Mouse (Mus musculus) heart, embryonic 16.5 days (tissue): ENCODE results near the gene Kcnmb4. TPM values are rescaled to one million over a fixed set of nuclear protein-coding genes. Genes with fewer than 3 reads are reported as not detected.

ENCODE experiments used
- ATAC-seq: fragments of 200-750 bp; cut with Nextera tagmentation; replicated peaks from 2 replicates; pipeline ENCODE4 v1.8.0; 2017; ENCODE audit warnings: moderate number of reproducible peaks; ENCODE audit not compliant: insufficient read depth, low FRiP score; ENCODE audit errors: extremely low read depth
- H3K27ac ChIP-seq: fragments of 300-500 bp; sonication (generic); 2 replicates; pipeline ENCODE4 v1.5.1; 2014; ENCODE audit warnings: mild to moderate bottlenecking, low read length, control low read depth, moderate library complexity
- H3K27me3 ChIP-seq: fragments of 300-500 bp; sonication (generic); 2 replicates; pipeline ENCODE4 v1.6.1; 2014; ENCODE audit warnings: low read length, mixed read lengths; ENCODE audit not compliant: control insufficient read depth, insufficient read depth
- H3K36me3 ChIP-seq: fragments of 300-500 bp; sonication (generic); 2 replicates; pipeline ENCODE4 v1.6.1; 2014; ENCODE audit not compliant: control insufficient read depth, insufficient read depth
- H3K4me1 ChIP-seq: fragments of 300-500 bp; sonication (generic); 2 replicates; pipeline ENCODE4 v1.6.1; 2014; ENCODE audit warnings: low read length, mixed read lengths; ENCODE audit not compliant: control insufficient read depth, insufficient read depth
- H3K4me2 ChIP-seq: fragments of 300-500 bp; sonication (generic); 2 replicates; pipeline ENCODE4 v1.6.1; 2014; ENCODE audit warnings: low read depth, mild to moderate bottlenecking, control low read depth, low read length
- H3K4me3 ChIP-seq: fragments of 300-500 bp; sonication (generic); 2 replicates; pipeline ENCODE4 v1.5.1; 2014; ENCODE audit warnings: mild to moderate bottlenecking, control low read depth, low read length
- H3K9ac ChIP-seq: fragments of 300-500 bp; sonication (generic); 2 replicates; pipeline ENCODE4 v1.6.1; 2014; ENCODE audit warnings: low read length, control low read depth
- H3K9me3 ChIP-seq: fragments of 300-500 bp; sonication (generic); replicated peaks from 2 replicates; pipeline ENCODE4 v1.6.1; 2016; ENCODE audit warnings: low read length; ENCODE audit not compliant: control insufficient read depth
- WGBS: fragments of 180-500 bp; shearing (Covaris S2); extraction: QIAGEN DNeasy Blood & Tissue Kit; methylation state at CpG from one replicate; pipeline ENCODE4 v1.1.7; 2014; 5-methylcytosine and 5-hydroxymethylcytosine counted together
- polyA plus RNA-seq: library from polyadenylated mRNA; unstranded; fragments of >200 nt; fragmentation: Nextera tagmentation; extraction: Ambion mirVana; gene quantifications from 2 replicates; pipeline ENCODE4 v1.2.1, GENCODE M21; 2015

The Kcnmb4 gene
- polyA plus RNA-seq, 1 experiment from 2014 or later, result 4.9 TPM

DNA sequence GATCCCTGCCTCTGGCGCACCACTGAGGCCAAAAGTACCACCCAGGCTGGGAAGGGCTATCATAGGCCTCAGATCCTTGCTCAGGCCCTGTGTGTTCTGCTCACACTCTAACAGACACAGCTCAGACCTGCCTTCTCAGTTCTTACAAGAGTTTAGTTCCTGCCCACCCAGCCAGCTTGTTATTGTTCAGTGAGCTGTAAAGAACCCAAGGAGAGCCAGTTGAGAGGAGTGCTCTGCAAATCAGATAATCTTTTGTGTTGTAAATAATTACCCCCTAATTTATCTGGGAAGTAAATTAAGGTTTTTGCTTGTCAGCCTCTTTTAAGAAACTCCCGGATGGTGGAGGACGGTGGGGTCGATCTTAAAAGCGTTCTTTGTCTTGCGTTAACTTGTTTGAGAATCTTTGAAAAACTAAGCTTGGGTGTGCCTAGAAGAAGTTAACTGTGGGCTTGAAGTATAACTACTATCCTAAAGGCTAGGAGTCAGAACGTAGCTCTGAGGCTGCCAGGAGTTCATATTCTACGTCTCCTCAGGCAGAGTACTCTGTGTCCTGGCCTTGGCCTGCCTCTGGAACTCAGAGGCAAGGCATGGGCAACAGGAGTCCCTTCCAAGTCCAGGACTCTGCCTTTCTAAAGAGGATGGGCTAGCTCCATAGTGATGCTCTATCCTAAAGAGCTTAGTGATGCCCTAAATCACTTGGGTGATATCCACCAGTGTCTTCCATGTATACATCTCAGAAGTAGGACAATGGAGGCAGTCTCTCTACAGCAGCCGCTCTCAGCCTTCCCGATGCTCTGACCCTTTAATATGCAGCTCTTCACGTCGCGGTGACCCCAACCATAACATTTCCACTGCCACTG, 90.6 kb downstream of the Kcnmb4 start:
- Histone ChIP-seq H3K4me2 (no peak overlapping the region), H3K27me3 (no peaks in the 10 kb centered on the region), H3K9me3 (no peaks in the 10 kb centered on the region), H3K4me1 (peaks cover 5% of the 10 kb centered on the region; the same call in 1 of the 2 replicates), H3K36me3 (no peaks in the 10 kb centered on the region), H3K27ac (no peak overlapping the region), H3K9ac (no peak overlapping the region), H3K4me3 (no peak overlapping the region)
- 87% methylated on average over 13 of the region's 13 CpGs for WGBS
- ATAC-seq, result no peak

DNA sequence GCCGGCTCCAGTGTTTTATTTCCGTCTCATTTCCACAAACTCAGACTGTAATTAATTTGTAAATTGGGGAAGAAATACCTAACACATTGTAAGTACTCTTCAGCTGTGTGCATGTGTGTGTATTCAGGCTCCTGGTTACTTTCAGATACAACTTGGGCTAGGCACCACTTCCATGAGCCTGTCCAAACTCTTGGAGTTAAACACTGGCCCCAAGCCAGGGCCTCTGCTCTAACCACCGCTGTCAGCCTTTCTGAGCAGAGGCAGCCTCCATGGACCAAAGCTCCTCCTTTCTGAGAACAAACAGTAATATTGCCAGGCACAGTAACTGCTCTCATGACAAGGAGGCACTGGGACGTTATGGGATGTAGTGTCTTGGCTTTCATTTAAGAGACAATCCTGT, 96.8 kb downstream of the Kcnmb4 start:
- WGBS, result 64% methylated on average over 4 of the region's 4 CpGs
- no peak for ATAC-seq
- no peak overlapping the region for H3K4me2 ChIP-seq
- H3K4me1 ChIP-seq, result no peaks in the 10 kb centered on the region
- H3K4me3 ChIP-seq, result no peak overlapping the region
- H3K9ac ChIP-seq, result no peak overlapping the region
- no peak overlapping the region for H3K27ac ChIP-seq
- no peaks in the 10 kb centered on the region for H3K27me3 ChIP-seq
- no peaks in the 10 kb centered on the region for H3K9me3 ChIP-seq
- no peaks in the 10 kb centered on the region for H3K36me3 ChIP-seq

DNA sequence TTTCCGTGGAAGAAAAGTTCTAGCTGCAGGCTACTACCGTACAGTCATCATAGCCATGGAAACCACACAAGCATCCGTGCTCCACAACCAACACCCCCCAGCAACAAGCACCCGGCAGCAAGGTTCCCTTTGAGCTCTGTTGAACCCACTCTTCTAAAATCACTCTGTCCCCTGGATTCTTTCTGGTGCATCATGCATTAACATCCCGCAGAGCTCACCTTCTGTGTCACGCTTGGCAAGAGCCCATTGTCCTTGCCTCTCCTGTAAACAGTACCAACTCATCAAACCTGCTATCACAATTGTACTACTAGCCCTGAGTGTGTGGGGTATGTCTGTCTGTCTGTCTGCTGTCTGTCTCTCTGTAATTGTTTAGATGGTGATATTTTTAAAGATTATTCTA, 99.6 kb downstream of the Kcnmb4 start:
- Histone ChIP-seq H3K4me3 (no peak overlapping the region), H3K4me1 (no peaks in the 10 kb centered on the region), H3K36me3 (peaks cover 4% of the 10 kb centered on the region), H3K9me3 (no peaks in the 10 kb centered on the region), H3K27ac (no peak overlapping the region), H3K4me2 (no peak overlapping the region), H3K27me3 (no peaks in the 10 kb centered on the region), H3K9ac (no peak overlapping the region)
- no peak for ATAC-seq
- WGBS, result 91% methylated on average over 6 of the region's 6 CpGs

DNA sequence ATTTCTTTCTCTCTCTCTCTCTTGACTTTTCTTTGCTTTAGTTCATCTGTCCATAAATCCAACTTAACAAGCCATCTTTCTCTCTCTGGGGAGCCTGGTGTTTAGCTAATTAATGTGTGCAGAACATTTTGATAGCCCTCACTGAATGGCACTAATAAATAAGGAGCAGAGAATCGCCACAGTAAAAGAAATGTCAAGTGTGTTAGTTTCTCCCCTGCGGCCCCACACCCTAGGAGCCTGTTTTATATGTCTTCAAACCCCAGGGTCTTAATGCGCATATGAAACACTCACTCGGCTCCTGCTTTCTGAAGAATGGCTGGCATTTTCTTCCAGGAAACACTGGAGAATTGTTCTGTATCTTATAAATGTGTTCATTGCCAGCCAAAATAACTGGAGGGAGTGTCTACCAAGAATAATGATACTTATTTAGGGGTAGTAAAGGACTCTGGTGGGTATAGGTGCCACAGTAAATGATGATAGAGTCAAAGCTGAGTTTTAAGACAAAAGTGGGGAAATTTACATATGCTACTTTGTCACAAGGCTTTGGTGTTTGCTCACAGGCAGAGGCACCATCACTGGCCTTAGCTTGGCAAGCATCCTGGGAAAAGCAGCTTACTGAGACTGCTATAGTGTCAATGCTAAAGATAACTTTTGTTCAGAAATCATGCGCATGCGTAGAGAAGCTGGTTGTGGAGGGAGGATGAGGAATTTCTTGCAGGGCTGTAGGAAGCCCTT, 102.5 kb downstream of the Kcnmb4 start:
- Histone ChIP-seq H3K27ac (no peak overlapping the region), H3K4me2 (no peak overlapping the region), H3K9me3 (no peaks in the 10 kb centered on the region), H3K9ac (no peak overlapping the region), H3K4me1 (no peaks in the 10 kb centered on the region), H3K27me3 (no peaks in the 10 kb centered on the region), H3K4me3 (no peak overlapping the region), H3K36me3 (peaks cover 4% of the 10 kb centered on the region)
- 66% methylated on average over 6 of the region's 6 CpGs for WGBS
- ATAC-seq, result no peak

Other genes starting within 250 kb of the Kcnmb4 start
- 5.4 and 8.2 TPM in 2 replicates for gene Ptprb, start 198.4 kb downstream of the Kcnmb4 start, polyA plus RNA-seq
- 66.8 and 73.6 TPM in 2 replicates for gene Cnot2, start 107.6 kb upstream of the Kcnmb4 start, polyA plus RNA-seq